8 mouse cellular contexts compared by ENCODE assay signal in genomic region chr2:30830283-30830795, GRCm38 (mm10). TPM values are rescaled to one million over a fixed set of nuclear protein-coding genes. Genes with fewer than 3 reads are reported as not detected.
A peak's percentile ranks its signal among the peaks of the same experiment; 100 is the strongest.
DNase-seq lines count a peak whose midpoint lies in the region; ATAC-seq and TF ChIP-seq lines count a peak whose summit lies in the region.

Gene Asb6, minus strand, starts transcription at chr2:30830333.

- no peak for DNase-seq in heart, postnatal 25 days (ENCODE audit: low spot score)
- no peak for DNase-seq in midbrain, embryonic 14.5 days
- no peak for DNase-seq in gastrocnemius, adult 18-20 months (ENCODE audit: low spot score)
- no peak for DNase-seq in right cerebral cortex, adult 18-20 months

- 0 out of 2 replicates have a peak within 1 kb of the TSS, but pooled peaks have one; percentile 24 for H3K9ac ChIP-seq in heart, embryonic 11.5 days (ENCODE audit: low read depth, low read length)
- no peak within 1 kb of the TSS for H3K9ac ChIP-seq in embryonic facial prominence, embryonic 13.5 days
- H3K9ac ChIP-seq in intestine, postnatal 0 days (ENCODE audit: low read depth, low read length), result no peak within 1 kb of the TSS
- no peak within 1 kb of the TSS for H3K9ac ChIP-seq in midbrain, embryonic 14.5 days (replicated peaks; ENCODE audit: low read length)

- no peak within 1 kb of the TSS for H3K4me2 ChIP-seq in heart, embryonic 11.5 days
- H3K4me2 ChIP-seq in embryonic facial prominence, embryonic 13.5 days, result no peak within 1 kb of the TSS
- H3K4me2 ChIP-seq in intestine, postnatal 0 days (replicated peaks; ENCODE audit: low read depth), result no peak within 1 kb of the TSS
- no peak within 1 kb of the TSS for H3K4me2 ChIP-seq in midbrain, embryonic 14.5 days (ENCODE audit: low read length)

- no peaks in the 10 kb centered on the region for H3K27me3 ChIP-seq in heart, embryonic 11.5 days (ENCODE audit: control insufficient read depth, insufficient read depth, low read length)
- H3K27me3 ChIP-seq in embryonic facial prominence, embryonic 13.5 days, result no peaks in the 10 kb centered on the region
- H3K27me3 ChIP-seq in intestine, postnatal 0 days (replicated peaks; ENCODE audit: control insufficient read depth, insufficient read depth, low read length), result no peaks in the 10 kb centered on the region
- no peaks in the 10 kb centered on the region for H3K27me3 ChIP-seq in midbrain, embryonic 14.5 days (ENCODE audit: control insufficient read depth, insufficient read depth, low read length)

- H3K4me3 ChIP-seq in heart, embryonic 11.5 days (ENCODE audit: low read depth, low read length), result no peak within 1 kb of the TSS
- H3K4me3 ChIP-seq in embryonic facial prominence, embryonic 13.5 days, result no peak within 1 kb of the TSS
- H3K4me3 ChIP-seq in intestine, postnatal 0 days (ENCODE audit: low read depth, low read length), result no peak within 1 kb of the TSS
- H3K4me3 ChIP-seq in midbrain, embryonic 14.5 days (replicated peaks; ENCODE audit: low read depth, low read length), result no peak within 1 kb of the TSS

- no peak for TF ChIP-seq CTCF in intestine, postnatal 0 days (IDR thresholded peaks at IDR 0.05; ENCODE audit: low read depth)

- no peaks in the 10 kb centered on the region for H3K9me3 ChIP-seq in heart, embryonic 11.5 days (replicated peaks; ENCODE audit: control insufficient read depth, low read length)
- no peaks in the 10 kb centered on the region for H3K9me3 ChIP-seq in embryonic facial prominence, embryonic 13.5 days
- no peaks in the 10 kb centered on the region for H3K9me3 ChIP-seq in intestine, postnatal 0 days (ENCODE audit: control insufficient read depth)
- no peaks in the 10 kb centered on the region for H3K9me3 ChIP-seq in midbrain, embryonic 14.5 days (ENCODE audit: control insufficient read depth, low read length)

- ATAC-seq in heart, embryonic 11.5 days (replicated peaks; ENCODE audit: insufficient number of reproducible peaks, low FRiP score, low TSS enrichment), result no peak
- ATAC-seq in CD4-positive, CD25-positive, alpha-beta regulatory T cell, adult 4 months, result no peak
- no peak for ATAC-seq in embryonic facial prominence, embryonic 13.5 days (ENCODE audit: insufficient number of reproducible peaks, insufficient read depth, low FRiP score, low TSS enrichment, low read depth)
- ATAC-seq in intestine, postnatal 0 days, result no peak
- ATAC-seq in midbrain, embryonic 14.5 days (ENCODE audit: low FRiP score, low TSS enrichment), result no peak

- H3K27ac ChIP-seq in heart, embryonic 11.5 days (ENCODE audit: low read depth, low read length), result no peak within 1 kb of the TSS
- H3K27ac ChIP-seq in embryonic facial prominence, embryonic 13.5 days, result no peak within 1 kb of the TSS
- no peak within 1 kb of the TSS for H3K27ac ChIP-seq in intestine, postnatal 0 days (ENCODE audit: low read depth, low read length)
- no peak within 1 kb of the TSS for H3K27ac ChIP-seq in midbrain, embryonic 14.5 days (replicated peaks; ENCODE audit: low read depth, low read length)

- WGBS in heart, embryonic 11.5 days (ENCODE audit: insufficient replicate concordance), result 26% methylated on average over 4 of the region's 4 CpGs
- WGBS in embryonic facial prominence, embryonic 13.5 days, result 12% methylated on average over 4 of the region's 4 CpGs
- 39% methylated on average over 4 of the region's 4 CpGs for WGBS in intestine, postnatal 0 days
- 5% methylated on average over 4 of the region's 4 CpGs for WGBS in midbrain, embryonic 14.5 days

- peaks cover 5% of the 10 kb centered on the region; the same call in 1 of the 2 replicates for H3K36me3 ChIP-seq in heart, embryonic 11.5 days (ENCODE audit: control insufficient read depth, insufficient read depth, low read length)
- H3K36me3 ChIP-seq in embryonic facial prominence, embryonic 13.5 days, result peaks cover 13% of the 10 kb centered on the region
- peaks cover 12% of the 10 kb centered on the region; the same call in 1 of the 2 replicates for H3K36me3 ChIP-seq in intestine, postnatal 0 days (ENCODE audit: control insufficient read depth, insufficient read depth)
- peaks cover 6% of the 10 kb centered on the region for H3K36me3 ChIP-seq in midbrain, embryonic 14.5 days (ENCODE audit: control insufficient read depth, insufficient read depth, low read length)

- intact Hi-C loops in heart, postnatal 25 days (cut with DNase I), result loop anchor here (5.0 kb wide), 1 partner anchor 102 kb away; no protein-coding TSS in a partner anchor

- H3K4me1 ChIP-seq in heart, embryonic 11.5 days (ENCODE audit: control insufficient read depth, insufficient read depth, low read length), result peaks cover 25% of the 10 kb centered on the region
- H3K4me1 ChIP-seq in embryonic facial prominence, embryonic 13.5 days, result peaks cover 50% of the 10 kb centered on the region
- H3K4me1 ChIP-seq in intestine, postnatal 0 days (replicated peaks; ENCODE audit: control insufficient read depth, insufficient read depth, low read length), result 0 out of 2 replicates have a peak, but pooled peaks cover 5% of the 10 kb centered on the region
- peaks cover 14% of the 10 kb centered on the region for H3K4me1 ChIP-seq in midbrain, embryonic 14.5 days (ENCODE audit: control insufficient read depth, insufficient read depth, low read length)

RNA-seq across cellular contexts. Expression of gene Asb6, which starts in this region (rescaled TPM):
- polyA plus RNA-seq in heart, embryonic 11.5 days (2014; fragmentation: Nextera tagmentation; extraction: Ambion mirVana), result 20.2 and 22.8 TPM in 2 replicates
- 1 to 10 TPM; 9.3 to 9.5 TPM for total RNA-seq in heart, postnatal 25 days (2021)
- 10 to 100 TPM; 33.1 to 65.6 TPM for polyA plus RNA-seq in CD4-positive, CD25-positive, alpha-beta regulatory T cell, adult 4 months (2017; shearing (Covaris generic))
- 39.5 and 47.3 TPM in 2 replicates for polyA plus RNA-seq in embryonic facial prominence, embryonic 13.5 days (2015; fragmentation: Nextera tagmentation; extraction: Ambion mirVana)
- 12.9 and 13.0 TPM in 2 replicates for polyA plus RNA-seq in intestine, postnatal 0 days (2015; fragmentation: Nextera tagmentation; extraction: Ambion mirVana)
- 38.5 and 42.7 TPM in 2 replicates for polyA plus RNA-seq in midbrain, embryonic 14.5 days (2014; fragmentation: Nextera tagmentation; extraction: Ambion mirVana)
- total RNA-seq in gastrocnemius, adult 18-20 months (2021), result 1 to 10 TPM; 7.2 to 9.7 TPM
